Mouse (Mus musculus) lung, adult 2 months (tissue): ENCODE measurements at regions not wholly inside any gene's neighbourhood (a gene's known extent, or its start where the extent isn't known, plus 50 kb on each side); places are given as distances from the start of the nearest gene placed in this dataset.

Experiments
- DNase-seq: peaks from one replicate; pipeline ENCODE4 v3.0.0; 2022
- H3K4me1 ChIP-seq: fragments of 200-500 bp; 2 replicates; pipeline ENCODE4 v1.6.1; 2011; ENCODE audit warnings: low read length; ENCODE audit not compliant: control insufficient read depth, insufficient read depth
- H3K4me3 ChIP-seq: fragments of 200-500 bp; replicated peaks from 2 replicates; pipeline ENCODE3; 2011; ENCODE audit warnings: low read depth, mild to moderate bottlenecking, control low read depth, low read length; ENCODE audit errors: extremely low read depth
- CTCF ChIP-seq: fragments of 200-500 bp; IDR thresholded peaks from 2 replicates; pipeline ENCODE4 v1.5.1; 2011; ENCODE audit warnings: mild to moderate bottlenecking, low read length, control low read depth; ENCODE audit not compliant: insufficient read depth
- POLR2A ChIP-seq: fragments of 200-500 bp; IDR thresholded peaks from 2 replicates; pipeline ENCODE4 v1.6.1; 2011; ENCODE audit warnings: low read depth, mild to moderate bottlenecking, control low read depth, low read length, borderline replicate concordance; ENCODE audit errors: extremely low read depth
- WGBS: fragments of 180-500 bp; shearing (Covaris S2); methylation state at CpG from one replicate; pipeline ENCODE4 v1.1.7; 2018; 5-methylcytosine and 5-hydroxymethylcytosine counted together

DNA sequence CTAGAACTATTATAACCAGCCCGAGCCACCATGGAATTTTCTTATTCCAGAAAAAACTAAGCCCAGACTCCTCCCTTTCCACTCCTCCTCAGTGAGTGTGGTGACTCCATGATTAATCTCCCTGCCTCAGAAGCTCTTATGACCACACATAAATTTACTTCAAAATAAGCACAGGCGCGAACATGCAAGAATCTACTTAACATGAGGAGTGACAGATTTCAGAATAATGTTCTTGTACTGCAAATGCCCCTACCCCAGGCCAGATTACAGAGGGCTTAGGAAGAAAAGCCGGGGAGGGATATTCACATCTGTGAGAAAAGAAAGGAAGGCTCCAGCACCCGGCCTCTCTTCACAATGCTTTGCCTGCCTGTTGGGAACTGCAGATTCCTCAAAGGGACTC is 208.7 kb upstream of the Lrtm1 start:
- TF ChIP-seq POLR2A (no peak), CTCF (no peak)
- no peak for DNase-seq
- no peaks in the 10 kb centered on the region for H3K4me1 ChIP-seq
- 67% methylated on average over 5 of the region's 5 CpGs for WGBS
- H3K4me3 ChIP-seq, result no peak overlapping the region

DNA sequence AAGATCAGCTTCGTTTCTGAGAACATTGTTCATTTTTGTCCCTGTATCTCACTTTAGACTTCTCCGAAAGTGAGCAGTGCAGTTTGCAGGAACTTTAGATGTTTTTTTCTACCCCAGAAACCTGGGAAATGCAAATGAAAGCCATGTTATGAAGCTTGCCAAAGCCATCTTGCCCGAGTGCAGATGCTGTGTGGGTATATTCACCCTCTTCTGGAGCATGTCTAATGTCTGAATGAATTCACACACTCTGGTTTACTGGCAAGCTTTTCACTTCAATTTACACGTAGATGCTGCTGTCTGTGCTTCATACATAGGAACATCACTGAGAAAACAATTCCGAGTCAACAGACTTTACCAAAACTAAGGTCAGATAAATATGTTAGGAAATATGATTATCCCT is 197.0 kb upstream of the Lrtm1 start:
- DNase-seq, result no peak
- H3K4me1 ChIP-seq, result no peaks in the 10 kb centered on the region
- WGBS, result 83% methylated on average over 5 of the region's 5 CpGs
- TF ChIP-seq CTCF, result no peak
- TF ChIP-seq POLR2A, result no peak
- no peak overlapping the region for H3K4me3 ChIP-seq

DNA sequence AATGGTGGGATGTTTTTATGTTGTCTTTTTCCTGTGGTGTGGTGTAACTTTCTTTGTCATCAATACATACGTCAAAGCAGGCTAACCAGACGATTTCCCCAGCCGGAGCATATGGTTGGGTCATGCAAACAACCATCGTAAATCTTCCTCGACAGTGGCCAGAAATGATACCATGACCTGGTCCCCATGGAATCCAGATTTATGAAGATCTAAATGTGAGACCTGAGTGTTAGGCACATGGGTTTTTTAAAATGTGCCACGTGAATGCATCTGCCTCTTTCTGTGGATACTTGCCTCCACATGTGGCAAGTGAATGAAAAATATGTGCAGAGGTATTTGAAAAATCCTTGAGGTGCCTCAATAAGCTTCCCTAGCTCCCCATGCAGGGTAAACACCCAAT is 190.8 kb upstream of the Lrtm1 start:
- 48% methylated on average over 6 of the region's 6 CpGs for WGBS
- TF ChIP-seq POLR2A (no peak), CTCF (no peak)

DNA sequence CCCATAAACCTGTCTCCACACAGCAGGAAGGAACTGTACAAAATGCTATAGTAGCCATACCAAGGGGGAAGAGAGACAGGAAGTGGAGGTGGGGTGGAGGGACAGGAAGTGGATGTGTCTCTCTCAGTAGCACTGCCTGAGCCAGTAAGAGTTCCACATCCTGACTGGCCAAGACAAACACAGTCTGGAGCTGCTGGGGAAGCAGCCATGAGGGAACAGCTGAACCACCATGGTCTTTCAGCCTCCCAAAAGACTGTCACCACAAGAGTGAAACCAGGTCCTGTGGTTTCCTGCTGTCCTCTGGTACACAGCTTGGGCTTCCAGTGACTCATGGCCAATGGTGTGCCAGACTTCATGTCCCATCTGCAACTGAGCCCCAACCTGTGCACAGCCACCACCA is 180.9 kb upstream of the Lrtm1 start:
- Histone ChIP-seq H3K4me3 (no peak overlapping the region), H3K4me1 (no peaks in the 10 kb centered on the region)
- TF ChIP-seq POLR2A (no peak), CTCF (no peak)
- DNase-seq, result no peak

More for the DNA sequence above, 190.8 kb upstream of the Lrtm1 start:
- Histone ChIP-seq H3K4me3 (no peak overlapping the region), H3K4me1 (no peaks in the 10 kb centered on the region)
- DNase-seq, result no peak

DNA sequence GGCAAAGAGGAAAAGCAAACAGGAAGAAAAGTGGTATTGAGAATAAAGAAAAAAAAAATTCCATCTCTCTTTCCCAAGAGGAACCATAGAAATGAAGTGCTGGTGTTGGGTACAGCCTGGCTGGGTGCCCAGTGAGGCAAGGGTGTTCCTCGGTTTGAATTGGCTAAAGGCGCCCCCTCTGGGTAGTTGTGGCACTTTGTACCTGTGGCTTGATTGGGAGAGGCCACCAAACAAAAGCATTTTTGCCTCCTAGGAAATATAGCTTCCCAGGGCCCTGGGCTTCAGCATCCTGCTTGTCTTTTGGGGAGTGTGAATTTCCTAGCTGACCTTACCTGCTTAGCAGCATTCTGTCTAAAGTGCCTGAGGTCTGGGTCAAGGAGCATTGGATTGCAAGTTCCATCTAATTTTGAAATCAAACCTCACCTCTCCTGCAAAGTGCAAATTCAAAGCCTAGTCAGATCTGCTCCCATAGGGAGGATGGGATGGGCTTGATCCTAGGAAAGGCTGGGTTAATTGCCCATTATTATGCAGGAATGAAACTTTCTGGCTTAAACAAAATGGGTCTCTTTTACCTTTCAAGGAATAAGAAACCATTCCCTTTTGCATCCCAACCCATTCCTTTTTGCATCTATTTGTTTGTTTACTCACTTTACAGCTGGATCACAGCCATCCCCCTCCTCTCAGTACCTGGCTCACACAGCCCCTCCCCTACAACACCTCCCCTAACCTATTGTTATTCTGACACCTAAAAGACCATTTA is 169.0 kb upstream of the Lrtm1 start:
- peak; percentile 29 for DNase-seq
- WGBS, result 13% methylated on average over 2 of the region's 2 CpGs
- Histone ChIP-seq H3K4me3 (no peak overlapping the region), H3K4me1 (no peaks in the 10 kb centered on the region)
- TF ChIP-seq POLR2A (no peak), CTCF (0 out of 2 replicates have a peak, but pooled peaks have one; percentile 20)
